Mouse (Mus musculus): ENCODE data around the gene Fbxo28.

Fbxo28 gene

DNA sequence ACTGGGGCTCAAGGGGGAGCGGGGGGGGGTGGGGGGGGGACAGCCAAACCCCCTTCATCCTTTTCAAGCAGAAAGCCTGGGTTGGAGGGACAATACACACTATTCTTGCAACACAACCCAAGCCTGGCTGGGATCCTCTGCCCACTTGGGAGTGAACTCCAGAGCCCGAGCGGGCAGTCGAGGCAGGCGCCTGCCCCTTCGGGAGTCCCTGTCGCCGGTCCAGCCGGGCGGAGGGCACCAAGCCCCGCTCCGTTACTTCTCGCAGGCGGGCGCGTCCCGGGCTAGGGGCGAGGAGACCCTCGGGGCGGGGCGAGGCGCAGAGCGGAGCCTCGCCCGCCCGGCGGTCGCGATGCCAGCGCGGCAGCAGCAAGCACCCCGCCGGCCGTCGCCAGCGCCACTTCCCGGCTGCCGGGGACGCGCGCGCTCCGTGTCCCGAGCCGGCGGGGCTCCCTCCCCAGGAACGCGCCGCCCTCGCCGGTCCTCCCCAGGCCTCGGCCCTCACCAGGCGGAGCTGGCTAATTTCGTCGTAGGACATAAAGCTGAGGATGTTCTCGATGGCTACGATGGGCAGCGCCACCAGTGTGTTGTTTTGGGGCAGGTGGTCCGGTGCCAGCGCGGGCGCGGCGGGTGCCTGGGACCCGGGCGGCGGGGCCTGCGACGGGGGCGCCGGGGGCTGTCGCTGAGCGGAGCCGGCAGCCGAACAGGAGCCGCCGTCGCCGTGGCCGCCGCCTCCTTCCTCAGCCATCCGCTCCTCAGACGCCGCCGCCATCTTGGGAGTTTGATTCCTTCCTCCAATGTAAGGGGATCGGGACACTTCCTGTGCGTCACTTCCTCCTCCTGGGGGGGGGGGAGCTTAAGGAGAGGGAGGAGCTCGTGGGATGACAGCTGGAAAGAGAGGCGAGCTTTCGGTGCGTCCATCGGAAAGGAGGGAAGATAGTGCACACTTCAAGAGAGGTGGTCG, at the start of gene Fbxo28:
Fbxo28 (minus strand) TSS at position 809 of the 961 bp plus-strand sequence.
- DNase-seq (ENCODE audit: low spot score in 2 of 2) = peak; percentile 80 to 83

GRCm38 (mm10) chr1:182388729-182389128, 47.3 kb upstream of the Fbxo28 start:
- DNase-seq (ENCODE audit: low spot score in 2 of 2) = no peak

DNA sequence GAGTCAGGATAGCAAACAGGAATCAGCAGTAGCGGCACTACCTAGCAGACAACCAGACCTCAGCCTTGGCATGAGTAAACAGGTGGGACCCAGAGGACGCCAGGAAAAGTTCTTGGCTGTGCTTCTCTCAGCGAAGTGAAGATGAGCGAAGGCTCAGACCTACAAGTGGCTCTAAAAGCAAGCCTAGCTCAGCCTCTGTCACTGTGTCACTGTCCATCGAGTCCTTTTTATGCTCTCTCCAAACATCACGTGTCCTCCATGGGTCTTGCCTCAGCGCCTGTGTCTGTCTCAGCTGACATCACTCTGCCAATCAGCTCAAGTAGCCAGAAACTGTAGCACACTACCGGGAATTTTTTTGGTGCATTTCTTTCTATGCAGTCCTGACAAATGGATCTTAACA, 45.0 kb upstream of the Fbxo28 start:
- DNase-seq (ENCODE audit: low spot score in 2 of 2) = no peak

DNA sequence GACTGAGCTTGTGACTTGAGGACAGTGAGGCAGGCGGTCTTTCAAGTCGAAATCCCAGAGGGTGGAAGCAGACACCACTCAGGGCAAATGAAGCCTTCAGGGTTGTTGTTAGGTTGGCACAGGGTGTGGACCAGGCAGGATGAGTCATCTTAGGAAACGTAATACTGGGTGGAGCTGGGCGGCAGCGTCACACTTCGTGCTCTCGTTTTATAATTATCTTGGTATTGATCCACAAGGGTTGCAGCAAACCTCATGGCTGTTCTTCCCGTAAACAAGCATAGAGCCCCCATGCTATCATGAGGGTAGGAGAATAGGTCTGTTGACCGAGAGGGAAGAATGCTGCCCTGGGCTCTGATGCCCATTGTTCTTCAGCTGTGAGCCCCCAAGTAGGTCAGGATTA, 41.7 kb upstream of the Fbxo28 start:
- no peak for DNase-seq (ENCODE audit: low spot score in 2 of 2)

DNA sequence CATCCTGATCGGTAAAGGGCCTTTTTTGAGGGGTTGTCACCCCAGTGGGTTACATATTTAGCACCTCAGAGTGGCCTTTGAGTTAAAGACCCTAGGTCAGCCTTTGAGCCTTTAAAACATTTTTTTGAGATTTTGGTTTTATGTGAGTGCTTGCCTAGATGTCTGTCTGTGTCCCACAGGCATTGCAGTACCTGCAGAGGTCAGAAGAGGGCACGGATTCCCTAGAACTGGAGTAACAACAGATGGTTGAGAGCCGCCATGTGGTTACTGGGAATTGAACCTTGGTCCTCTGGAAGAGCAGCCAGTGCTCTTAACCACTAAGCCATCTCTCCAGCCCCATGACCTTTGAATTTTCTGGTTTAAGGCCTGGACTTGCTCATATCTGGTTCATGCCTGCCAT, 39.9 kb upstream of the Fbxo28 start:
- DNase-seq (ENCODE audit: low spot score in 2 of 2) = no peak

GRCm38 (mm10) chr1:182380683-182381082, 39.3 kb upstream of the Fbxo28 start:
- DNase-seq (ENCODE audit: low spot score in 2 of 2) = no peak

DNA sequence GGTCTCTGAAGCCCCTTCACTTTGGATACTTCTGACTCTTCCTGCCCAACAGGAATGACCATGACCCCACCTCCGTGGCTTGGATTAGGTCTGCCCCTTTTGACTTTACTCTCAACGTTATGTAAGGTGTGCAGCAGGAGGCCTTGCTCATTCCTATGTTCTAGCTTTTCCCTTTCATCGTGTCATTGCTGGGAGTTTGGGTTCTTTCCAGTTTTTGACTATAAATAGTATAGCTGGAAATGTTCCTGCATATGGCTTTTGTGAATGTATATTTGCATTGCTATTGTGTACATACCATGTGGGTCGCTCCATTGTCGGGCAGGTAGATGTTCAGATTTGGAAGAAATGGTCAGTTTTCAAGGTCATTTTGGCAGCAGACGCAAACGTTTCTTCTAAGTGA, 37.4 kb upstream of the Fbxo28 start:
- DNase-seq (ENCODE audit: low spot score in 2 of 2) = no peak

DNA sequence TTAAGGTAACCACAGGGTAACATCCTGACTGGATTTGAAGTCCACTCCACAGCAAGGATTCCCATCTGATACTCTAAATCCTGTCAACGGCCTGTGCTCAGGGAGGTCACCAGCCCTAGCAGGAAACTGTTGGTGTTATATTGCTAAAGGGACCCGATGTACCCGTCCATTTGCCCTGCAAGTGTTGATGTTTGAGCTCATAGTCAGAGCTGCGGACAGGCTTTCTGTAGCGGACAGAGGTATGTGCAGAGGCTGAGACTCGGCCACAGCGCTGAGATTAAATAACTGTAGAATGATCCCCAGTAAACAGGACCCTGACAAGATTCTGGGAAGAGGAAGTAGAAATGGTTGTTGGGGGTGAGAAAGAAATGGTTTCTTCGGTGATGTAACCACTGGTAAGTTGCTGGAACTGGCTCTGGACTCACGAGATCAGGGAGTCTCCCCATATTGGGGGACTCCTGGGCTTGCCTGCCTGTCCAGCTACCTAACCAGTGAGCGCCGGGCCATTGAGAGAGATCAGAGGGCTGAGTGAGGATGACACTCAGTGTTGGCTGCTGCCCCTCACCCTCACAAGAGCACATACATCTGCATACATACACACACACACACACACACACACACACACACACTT, 36.9 kb upstream of the Fbxo28 start:
- DNase-seq (ENCODE audit: low spot score in 2 of 2) = no peak

GRCm38 (mm10) chr1:182377519-182377918, 36.1 kb upstream of the Fbxo28 start:
- no peak for DNase-seq (ENCODE audit: low spot score in 2 of 2)

DNA sequence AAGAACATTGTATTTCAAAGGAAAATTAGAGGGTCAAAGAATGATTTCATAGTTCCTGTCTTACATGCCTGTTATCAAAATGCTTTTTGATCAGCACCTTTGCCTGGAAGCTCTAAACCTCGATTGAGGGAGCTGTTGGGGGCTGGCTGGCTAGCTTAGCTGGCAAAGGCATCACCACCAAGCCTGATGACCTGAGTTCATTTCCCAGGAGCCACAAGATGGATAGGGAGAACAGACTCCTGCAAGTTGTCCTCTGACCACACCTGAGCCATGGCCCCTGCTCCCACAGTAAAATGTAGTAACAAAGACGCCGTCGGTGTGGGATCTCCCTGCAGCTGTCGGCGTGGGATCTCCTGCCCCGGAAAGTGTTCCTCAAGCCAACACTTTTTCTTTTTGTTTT, 35.4 kb upstream of the Fbxo28 start:
- no peak for DNase-seq (ENCODE audit: low spot score in 2 of 2)

DNA sequence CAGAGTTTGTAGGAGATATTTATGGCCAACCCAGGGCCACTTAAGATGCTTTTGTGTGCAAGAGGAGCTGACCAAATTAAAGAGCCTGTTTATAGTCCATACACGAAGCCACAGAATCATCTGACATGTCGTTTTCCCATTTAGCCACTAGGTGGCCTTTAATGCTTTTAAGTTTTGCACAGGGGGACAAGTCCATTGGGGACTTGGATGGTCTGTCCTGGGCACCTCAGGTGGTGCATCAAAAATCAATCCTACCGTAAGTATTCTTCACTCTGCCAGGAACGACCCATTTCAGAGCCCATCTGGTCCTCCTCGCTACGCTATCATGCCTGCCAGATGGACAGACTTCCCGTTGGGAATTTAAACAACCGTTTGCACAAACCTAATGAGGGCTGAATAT, 34.8 kb upstream of the Fbxo28 start:
- peak; percentile 10 to 41 for DNase-seq (ENCODE audit: low spot score in 2 of 2)

DNA sequence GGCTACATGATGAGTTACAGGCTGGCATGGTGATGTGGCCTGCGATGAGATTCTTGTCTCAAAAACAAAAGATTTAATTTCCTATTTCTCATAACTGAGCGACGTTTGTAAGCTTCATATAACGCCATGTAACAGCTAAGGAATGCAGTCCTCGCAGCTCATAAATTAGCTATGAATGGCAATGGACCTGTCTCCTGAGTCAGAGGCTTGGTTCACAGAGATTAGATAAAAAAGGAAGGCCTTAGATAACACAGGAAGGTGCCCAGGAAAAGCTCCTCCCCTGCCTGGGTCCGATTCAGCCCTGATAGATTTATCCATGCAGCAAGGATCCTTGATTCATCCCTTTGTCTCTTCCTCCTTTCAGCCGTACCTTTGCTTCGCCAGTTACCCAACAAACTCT, 30.5 kb upstream of the Fbxo28 start:
- no peak for DNase-seq (ENCODE audit: low spot score in 2 of 2)

- no peak for DNase-seq (ENCODE audit: low spot score in 2 of 2)
Measured at GRCm38 (mm10) chr1:182369435-182369834, 28.0 kb upstream of the Fbxo28 start.

GRCm38 (mm10) chr1:182368782-182369181, 27.4 kb upstream of the Fbxo28 start:
- DNase-seq (ENCODE audit: low spot score in 2 of 2) = no peak

- no peak for DNase-seq (ENCODE audit: low spot score in 2 of 2)
Measured at GRCm38 (mm10) chr1:182368309-182368708, 26.9 kb upstream of the Fbxo28 start.

DNA sequence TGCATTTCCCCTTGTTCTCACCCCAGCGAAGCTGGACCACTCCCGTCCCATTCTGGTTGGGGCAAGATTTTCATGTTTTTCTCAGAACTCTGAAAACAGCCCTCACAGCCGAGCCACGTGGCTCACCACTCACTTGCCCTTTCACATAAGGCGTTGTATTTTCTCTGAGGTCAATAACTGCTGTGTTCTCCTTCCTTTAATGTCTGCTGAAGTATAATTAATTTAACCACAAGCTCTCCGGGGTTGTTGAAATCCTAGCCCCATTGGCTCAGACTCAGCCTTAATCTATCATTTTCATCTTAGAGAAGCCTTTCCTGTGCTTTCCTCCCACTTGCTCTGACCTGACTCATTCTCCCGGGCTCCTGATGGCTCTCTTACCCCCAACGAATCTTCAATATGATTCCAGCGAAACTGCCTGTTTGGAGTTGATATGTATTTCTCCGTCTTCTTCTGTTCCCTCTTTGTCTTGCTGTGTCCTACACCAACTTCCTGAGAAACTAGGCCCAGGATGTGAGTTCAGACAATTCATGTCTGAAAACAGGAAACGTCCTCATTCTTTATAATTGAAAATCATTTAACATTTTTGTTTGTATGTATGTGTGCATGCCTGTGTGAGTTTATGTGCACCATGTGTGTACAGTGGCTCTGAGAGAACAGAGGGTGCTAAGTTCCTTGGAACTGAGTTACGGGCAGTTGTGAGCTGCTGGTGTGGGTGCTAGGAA, 22.4 kb upstream of the Fbxo28 start:
- DNase-seq (ENCODE audit: low spot score in 2 of 2) = no peak

DNA sequence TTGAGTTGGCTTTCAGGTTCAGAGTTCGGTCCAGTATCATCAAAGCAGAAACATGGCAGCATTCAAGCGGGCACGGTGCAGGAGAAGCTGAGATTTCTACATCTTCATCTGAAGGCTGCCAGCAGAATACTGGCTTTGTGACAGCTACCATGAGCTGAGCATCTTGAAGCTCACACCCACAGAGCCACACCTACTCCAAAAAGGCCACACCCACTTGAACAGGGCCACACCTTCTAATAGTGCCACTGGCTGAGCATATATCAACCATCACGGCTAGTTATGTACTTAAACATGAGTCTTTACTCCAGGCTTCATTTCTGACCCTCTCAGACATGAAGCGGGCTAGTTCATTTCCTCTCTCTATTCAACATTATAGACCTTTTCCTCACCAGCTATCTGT, 21.3 kb upstream of the Fbxo28 start:
- no peak for DNase-seq (ENCODE audit: low spot score in 2 of 2)

DNA sequence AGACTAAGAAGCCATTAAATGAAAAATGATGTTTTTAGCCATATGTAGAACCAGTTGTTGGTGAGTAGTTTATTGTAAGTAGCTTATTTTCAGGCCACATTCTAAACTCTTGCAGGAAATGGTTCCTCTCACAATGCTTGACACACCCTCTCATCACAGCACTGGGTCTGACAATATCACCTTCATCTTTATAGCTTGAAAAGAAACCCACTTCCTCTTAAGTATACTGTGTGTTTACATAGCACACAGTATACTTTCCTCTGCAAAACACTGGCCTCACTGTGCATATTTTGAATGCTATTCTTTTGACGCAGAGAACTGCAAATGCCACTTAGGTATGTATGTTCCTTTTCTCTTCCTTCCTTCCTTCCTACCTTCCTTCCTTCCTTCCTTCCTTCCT, 16.7 kb upstream of the Fbxo28 start:
- DNase-seq (ENCODE audit: low spot score in 2 of 2) = no peak

DNA sequence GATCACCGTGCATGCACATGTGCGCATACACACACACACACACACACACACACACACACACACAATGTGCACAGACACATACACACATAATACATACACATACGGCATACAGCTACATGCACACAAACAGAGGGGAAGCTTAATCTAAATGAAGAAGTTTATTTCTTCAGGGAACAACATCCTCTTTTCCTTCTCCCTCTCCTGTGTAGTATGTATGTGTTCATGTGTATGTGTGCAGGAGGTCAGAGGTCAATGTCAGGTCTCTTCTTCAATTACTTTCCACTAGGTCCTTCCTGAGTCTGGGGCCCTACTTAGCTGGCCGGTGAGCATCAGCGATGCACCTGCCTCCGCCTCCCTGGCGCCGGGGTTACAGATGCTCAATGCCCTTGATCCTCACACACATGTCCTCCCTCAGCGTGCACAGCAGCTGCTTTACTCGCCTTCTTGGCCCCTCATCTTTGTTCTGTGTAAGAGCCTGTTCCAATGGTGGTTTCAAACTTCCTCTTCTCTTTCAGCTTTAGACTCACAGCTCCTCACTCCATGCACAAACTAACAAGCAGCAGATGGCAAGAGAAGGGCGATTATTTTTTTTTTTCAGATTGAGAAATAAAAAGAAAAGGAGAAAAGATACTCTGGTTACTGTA, 13.2 kb upstream of the Fbxo28 start:
- no peak for DNase-seq (ENCODE audit: low spot score in 2 of 2)

DNA sequence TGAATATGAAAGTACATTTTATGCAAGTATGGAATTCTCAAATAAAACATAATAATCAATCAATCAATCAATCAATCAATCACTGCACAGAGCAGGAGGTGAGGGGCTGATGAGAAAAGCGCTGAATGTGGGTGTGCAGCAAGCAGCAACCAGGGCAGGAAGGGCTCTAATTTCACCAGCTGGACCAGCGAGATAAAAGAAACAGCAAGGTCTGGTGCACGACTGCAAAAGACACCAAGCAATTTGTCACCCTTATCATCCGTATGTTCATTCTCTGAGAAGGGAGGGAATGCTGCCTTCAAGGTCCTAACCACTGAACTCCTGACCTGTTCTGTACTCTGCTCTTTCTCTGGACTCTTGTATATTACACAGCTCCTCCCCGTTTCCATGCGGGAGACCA, 8.1 kb upstream of the Fbxo28 start:
- no peak for DNase-seq (ENCODE audit: low spot score in 2 of 2)

GRCm38 (mm10) chr1:182346491-182346890, 5.1 kb upstream of the Fbxo28 start:
- DNase-seq (ENCODE audit: low spot score in 2 of 2) = peak; percentile 31 to 52

DNA sequence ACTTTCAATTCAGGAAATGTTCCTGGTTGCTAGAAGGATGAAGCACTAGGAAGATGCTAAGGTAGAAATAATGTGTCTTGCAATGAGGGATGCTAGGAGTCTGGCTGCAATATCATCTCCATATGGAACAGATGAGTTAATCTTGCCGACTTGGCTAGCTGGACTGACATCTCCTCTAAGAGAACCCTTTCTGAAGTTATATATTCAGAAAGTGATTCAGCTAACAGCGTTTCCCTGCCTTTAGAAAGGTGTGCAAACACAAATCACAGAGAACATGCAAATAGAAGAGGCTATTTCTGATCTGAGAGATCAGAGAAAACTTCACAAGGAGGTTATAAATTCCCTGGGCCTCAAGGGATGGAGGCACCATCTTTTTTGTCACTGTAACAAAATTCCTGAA, 4.4 kb upstream of the Fbxo28 start:
- no peak for DNase-seq (ENCODE audit: low spot score in 2 of 2)
